Mouse (Mus musculus) gonadal fat pad, adult 2 months (tissue): ENCODE data around the gene Por. TPM values are rescaled to one million over a fixed set of nuclear protein-coding genes. Genes with fewer than 3 reads are reported as not detected.

ENCODE experiments used
- DNase-seq: peaks from one replicate; pipeline ENCODE4 v3.0.0-alpha.2; 2012; ENCODE audit warnings: low read depth
- polyA plus RNA-seq: library from polyadenylated mRNA; depleted of rRNA; stranded (reverse); fragments of >200 nt; gene quantifications from 2 replicates; pipeline ENCODE4 v1.2.3, GENCODE M21; 2012; rRNA removed

The Por gene
- polyA plus RNA-seq, 1 experiment: 227 TPM

DNA sequence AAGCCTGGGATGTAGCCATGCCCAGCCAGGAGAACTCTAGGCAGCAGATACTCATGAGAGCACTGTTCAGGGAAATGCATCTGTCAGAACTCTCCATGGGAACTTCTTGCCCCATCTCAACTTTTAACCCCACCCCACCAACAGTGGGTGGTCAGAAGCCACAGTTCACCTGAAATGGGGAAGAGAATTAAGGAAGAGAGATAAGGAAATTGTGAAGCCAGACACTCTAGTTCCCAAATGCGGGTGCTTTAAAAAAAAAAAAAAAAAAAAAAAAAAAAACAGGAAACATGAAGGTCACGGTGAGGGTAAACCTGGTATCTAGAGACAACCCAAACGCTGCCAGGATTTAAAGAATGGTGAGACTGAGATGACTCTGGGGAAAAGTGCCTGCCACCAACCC, 102.7 kb downstream of the Por start:
- DNase-seq: no peak

DNA sequence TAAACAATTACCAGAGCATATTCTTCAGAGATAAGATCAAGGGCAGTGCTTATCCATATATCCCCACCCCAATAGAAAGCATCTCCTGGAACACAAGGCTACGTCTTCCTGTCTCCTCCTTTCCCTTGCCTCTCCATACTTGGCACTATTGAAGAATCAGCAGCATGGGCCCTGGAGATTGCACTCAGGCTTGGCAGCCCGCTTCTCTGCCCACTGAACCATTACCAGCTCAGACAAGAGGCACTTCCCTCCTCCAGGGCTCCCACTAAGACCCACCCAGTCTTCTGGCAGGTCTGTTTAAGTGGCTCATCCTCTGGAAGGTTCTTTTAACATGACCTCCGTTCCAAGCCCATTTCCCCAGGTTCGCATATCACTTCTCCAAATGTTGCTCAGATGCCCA, 106.7 kb downstream of the Por start:
- DNase-seq: no peak

DNA sequence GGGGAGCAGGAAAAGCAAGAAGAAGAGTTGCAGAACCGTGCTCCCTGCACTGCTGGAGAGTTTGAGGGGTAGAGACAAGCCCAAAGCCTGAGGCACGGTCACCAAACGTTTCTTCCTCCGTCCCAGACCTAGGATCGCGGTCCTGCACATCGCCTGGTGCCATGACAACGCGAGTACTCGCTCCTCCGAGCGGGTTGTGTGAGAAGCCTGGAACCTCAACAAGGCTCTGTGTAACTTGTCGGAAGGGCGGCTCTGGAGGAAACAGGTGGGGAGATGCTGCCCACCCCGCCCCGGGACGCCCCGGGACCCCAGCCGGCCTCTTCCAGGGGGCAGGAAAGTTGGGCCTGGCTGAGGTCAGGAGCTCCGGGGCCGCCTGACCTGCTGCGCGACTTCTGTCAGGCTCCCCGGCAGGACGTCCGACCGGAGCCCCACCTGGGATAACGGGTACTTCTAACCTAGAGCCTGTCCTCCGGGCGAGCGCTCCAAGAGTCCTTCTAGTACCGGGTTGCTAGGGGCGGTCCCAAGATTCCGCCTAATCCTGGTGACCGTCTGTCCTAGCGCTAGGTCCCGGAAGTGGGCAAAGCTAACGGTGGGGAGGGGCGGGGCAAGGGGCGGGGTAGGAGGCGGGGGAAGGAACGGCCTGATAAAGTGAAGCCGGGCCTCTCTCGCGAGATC, 108.1 kb downstream of the Por start, which contains the start of gene Styxl1:
Gene Styxl1 (minus strand): TSS at position 590 of the 675 bp plus-strand sequence.
- DNase-seq: no peak

DNA sequence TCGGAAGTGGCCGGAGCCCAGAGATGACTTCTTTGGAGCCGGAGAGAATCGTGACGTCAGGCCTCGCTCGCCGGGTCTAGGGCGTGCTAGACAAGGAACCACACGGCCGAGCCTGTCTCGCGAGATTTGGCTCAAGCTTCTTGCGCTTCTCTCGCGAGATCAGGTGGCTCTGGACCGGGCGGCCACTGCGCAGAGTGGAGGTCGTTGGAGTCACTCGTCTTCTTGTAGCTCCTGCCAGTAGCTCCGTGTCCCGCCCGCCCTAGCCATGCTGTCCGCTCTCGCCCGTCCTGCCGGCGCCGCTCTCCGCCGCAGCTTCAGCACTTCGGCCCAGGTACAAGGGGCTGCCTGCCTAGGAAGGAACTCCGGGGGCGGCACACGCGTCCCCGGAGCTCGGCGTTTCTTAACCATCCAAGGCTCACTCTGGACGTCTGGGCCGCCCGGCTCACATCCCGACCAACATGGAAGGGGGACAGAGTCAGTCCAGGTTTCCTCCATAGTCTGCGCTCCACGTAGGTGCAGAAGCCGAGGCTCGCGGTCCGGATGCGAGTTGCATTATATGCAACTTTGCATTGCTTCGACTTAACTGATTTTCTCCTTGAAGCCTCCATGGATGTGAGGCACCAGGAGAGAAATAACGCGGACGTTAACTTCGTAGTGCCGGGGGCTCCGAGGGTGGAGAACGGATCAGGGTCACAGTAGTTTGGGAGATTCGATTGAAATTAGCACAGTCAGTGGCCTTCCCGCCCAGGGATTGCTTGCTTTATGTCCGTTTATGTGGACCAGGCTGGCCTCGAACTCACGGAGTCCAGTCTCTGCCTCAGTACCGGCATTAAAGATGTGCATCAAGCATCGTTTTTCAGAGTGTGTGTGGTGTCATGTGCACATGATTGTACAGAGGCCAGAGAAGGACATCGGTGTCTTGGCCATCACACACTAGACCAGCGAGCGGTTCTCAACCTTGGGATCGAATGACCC, 108.9 kb downstream of the Por start, which contains the start of gene Mdh2:
Gene Mdh2 (plus strand): TSS at position 10 of the 975 bp plus-strand sequence.
- DNase-seq: peak; percentile 97

- no peak for DNase-seq
Observed at GRCm38 (mm10) chr5:135780331-135780730, 110.5 kb downstream of the Por start.

DNA sequence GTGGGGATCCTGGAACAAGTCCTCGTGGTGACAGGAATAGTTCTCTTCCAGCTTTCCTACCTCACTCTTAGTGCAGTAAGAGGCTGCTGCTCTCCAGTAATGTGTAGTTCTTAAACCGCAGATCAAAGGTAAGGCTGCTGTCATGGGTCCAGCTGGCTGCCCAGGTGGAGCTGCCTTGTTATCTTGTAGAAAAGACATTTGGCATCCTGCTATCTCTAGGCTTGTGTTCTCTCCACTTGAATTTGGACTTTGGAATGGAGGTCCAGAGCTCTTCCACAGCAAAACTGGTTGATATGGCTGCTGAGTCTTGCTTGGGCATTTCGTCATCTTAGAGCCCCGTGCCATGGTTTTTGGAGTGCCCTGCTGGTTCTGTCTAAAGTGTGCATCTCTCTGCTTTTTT, 113.1 kb downstream of the Por start:
- no peak for DNase-seq

Other genes starting within 250 kb of the Por start
- 28.8 and 34.9 TPM in 2 replicates for gene Hip1, start 124.9 kb upstream of the Por start, polyA plus RNA-seq
- gene Ccl26, start 106.5 kb upstream of the Por start, polyA plus RNA-seq: not detected in 2 replicates
- 10.5 and 12.6 TPM in 2 replicates for gene Ccl24, start 97.0 kb upstream of the Por start, polyA plus RNA-seq
- 48.0 and 52.7 TPM in 2 replicates for gene Rhbdd2, start 37.4 kb upstream of the Por start, polyA plus RNA-seq
- gene Tmem120a, start 74.4 kb downstream of the Por start, polyA plus RNA-seq: 118 and 209 TPM in 2 replicates
- gene Styxl1, start 108.4 kb downstream of the Por start, polyA plus RNA-seq: 1.9 and 2.7 TPM in 2 replicates
- 491 and 596 TPM in 2 replicates for gene Mdh2, start 108.4 kb downstream of the Por start, polyA plus RNA-seq
- gene Srrm3, start 136.9 kb downstream of the Por start, polyA plus RNA-seq: 0.04 and 0.08 TPM in 2 replicates
- 195 and 199 TPM in 2 replicates for gene Hspb1, start 217.9 kb downstream of the Por start, polyA plus RNA-seq